Mouse (Mus musculus) liver, embryonic 13.5 days (tissue): ENCODE results near the gene Thumpd3. TPM values are rescaled to one million over a fixed set of nuclear protein-coding genes. Genes with fewer than 3 reads are reported as not detected.

Experiments
- ATAC-seq: fragments of 200-750 bp; cut with Nextera tagmentation; 2 replicates; pipeline ENCODE4 v1.8.0; 2017; ENCODE audit warnings: low read depth, mild to moderate bottlenecking, moderate number of reproducible peaks, moderate library complexity
- DNase-seq: peaks from one replicate; pipeline ENCODE4 v3.0.0; 2022
- H3K27ac ChIP-seq: fragments of 300-500 bp; sonication (generic); 2 replicates; pipeline ENCODE4 v1.5.1; 2015; ENCODE audit warnings: moderate library complexity, mild to moderate bottlenecking, inconsistent platforms
- H3K27me3 ChIP-seq: fragments of 300-500 bp; sonication (generic); 2 replicates; pipeline ENCODE4 v1.6.1; 2015; ENCODE audit warnings: mild to moderate bottlenecking, inconsistent platforms
- H3K36me3 ChIP-seq: fragments of 300-500 bp; sonication (generic); 2 replicates; pipeline ENCODE4 v1.6.1; 2015; ENCODE audit warnings: mild to moderate bottlenecking, inconsistent platforms
- H3K4me1 ChIP-seq: fragments of 300-500 bp; sonication (generic); replicated peaks from 2 replicates; pipeline ENCODE4 v1.6.1; 2015; ENCODE audit warnings: inconsistent platforms
- H3K4me2 ChIP-seq: fragments of 300-500 bp; sonication (generic); 2 replicates; pipeline ENCODE4 v1.6.1; 2015; ENCODE audit warnings: inconsistent platforms, mild to moderate bottlenecking, moderate library complexity
- H3K4me3 ChIP-seq: fragments of 300-500 bp; sonication (generic); replicated peaks from 2 replicates; pipeline ENCODE4 v1.5.1; 2015; ENCODE audit warnings: mild to moderate bottlenecking, inconsistent platforms
- H3K9ac ChIP-seq: fragments of 300-500 bp; sonication (generic); 2 replicates; pipeline ENCODE4 v1.6.1; 2015; ENCODE audit warnings: mild to moderate bottlenecking, inconsistent platforms
- H3K9me3 ChIP-seq: fragments of 300-500 bp; sonication (generic); replicated peaks from 2 replicates; pipeline ENCODE4 v1.6.1; 2016; ENCODE audit warnings: inconsistent platforms
- WGBS: fragments of 180-500 bp; shearing (Covaris S2); methylation state at CpG from one replicate; pipeline ENCODE4 v1.1.7; 2015; ENCODE audit not compliant: insufficient replicate concordance; 5-methylcytosine and 5-hydroxymethylcytosine counted together
- polyA plus RNA-seq: library from polyadenylated mRNA; unstranded; fragments of >200 nt; fragmentation: Nextera tagmentation; extraction: Ambion mirVana; gene quantifications from 2 replicates; pipeline ENCODE4 v1.2.1, GENCODE M21; 2015

Thumpd3 gene
- polyA plus RNA-seq, 1 experiment from 2014 or later: 43.8 TPM

GRCm38 (mm10) chr6:113018139-113018538 is 27.9 kb upstream of the Thumpd3 start:
- Histone ChIP-seq H3K27ac (no peak overlapping the region), H3K9ac (no peak overlapping the region), H3K4me3 (no peak overlapping the region), H3K4me2 (no peak overlapping the region), H3K4me1 (no peaks in the 10 kb centered on the region), H3K36me3 (no peaks in the 10 kb centered on the region), H3K27me3 (0 out of 2 replicates have a peak, but pooled peaks cover 2% of the 10 kb centered on the region), H3K9me3 (no peaks in the 10 kb centered on the region)
- no peak for DNase-seq
- ATAC-seq: no peak
- WGBS: 36% methylated on average over 6 of the region's 6 CpGs

GRCm38 (mm10) chr6:113024866-113025265 is 21.2 kb upstream of the Thumpd3 start:
- DNase-seq: no peak

GRCm38 (mm10) chr6:113025774-113026173 is 20.3 kb upstream of the Thumpd3 start:
- ATAC-seq (no peak), DNase-seq (no peak)
- Histone ChIP-seq H3K27ac (no peak overlapping the region), H3K4me1 (no peaks in the 10 kb centered on the region), H3K4me3 (no peak overlapping the region), H3K4me2 (no peak overlapping the region), H3K9me3 (no peaks in the 10 kb centered on the region), H3K9ac (no peak overlapping the region), H3K27me3 (peaks cover 4% of the 10 kb centered on the region; the same call in 1 of the 2 replicates), H3K36me3 (no peaks in the 10 kb centered on the region)
- WGBS: 67% methylated on average over 5 of the region's 5 CpGs

More at GRCm38 (mm10) chr6:113024866-113025265, 21.2 kb upstream of the Thumpd3 start:
- Histone ChIP-seq H3K36me3 (no peaks in the 10 kb centered on the region), H3K4me1 (no peaks in the 10 kb centered on the region), H3K27me3 (peaks cover 3% of the 10 kb centered on the region; the same call in 1 of the 2 replicates), H3K9ac (no peak overlapping the region), H3K4me3 (no peak overlapping the region), H3K4me2 (no peak overlapping the region), H3K27ac (no peak overlapping the region), H3K9me3 (no peaks in the 10 kb centered on the region)
- no peak for ATAC-seq
- WGBS: 55% methylated on average over 8 of the region's 8 CpGs

GRCm38 (mm10) chr6:113027446-113027845 is 18.6 kb upstream of the Thumpd3 start:
- ATAC-seq (no peak), DNase-seq (no peak)
- no peaks in the 10 kb centered on the region for H3K9me3 ChIP-seq
- H3K36me3 ChIP-seq: no peaks in the 10 kb centered on the region
- H3K4me1 ChIP-seq: no peaks in the 10 kb centered on the region
- H3K27ac ChIP-seq: no peak overlapping the region
- no peak overlapping the region for H3K4me2 ChIP-seq
- H3K4me3 ChIP-seq: no peak overlapping the region
- 25% methylated on average over 2 of the region's 2 CpGs for WGBS
- H3K9ac ChIP-seq: no peak overlapping the region
- peaks cover 4% of the 10 kb centered on the region; the same call in 1 of the 2 replicates for H3K27me3 ChIP-seq

GRCm38 (mm10) chr6:113029006-113029405 is 17.0 kb upstream of the Thumpd3 start:
- H3K9ac ChIP-seq: no peak overlapping the region
- no peak overlapping the region for H3K27ac ChIP-seq
- WGBS: 49% methylated on average over 3 of the region's 3 CpGs
- H3K27me3 ChIP-seq: peaks cover 4% of the 10 kb centered on the region; the same call in 1 of the 2 replicates
- H3K9me3 ChIP-seq: no peaks in the 10 kb centered on the region
- H3K4me3 ChIP-seq: no peak overlapping the region
- DNase-seq (no peak), ATAC-seq (no peak)
- H3K36me3 ChIP-seq: no peaks in the 10 kb centered on the region
- H3K4me2 ChIP-seq: no peak overlapping the region
- H3K4me1 ChIP-seq: no peaks in the 10 kb centered on the region

GRCm38 (mm10) chr6:113030553-113030952 is 15.5 kb upstream of the Thumpd3 start:
- ATAC-seq (no peak), DNase-seq (no peak)
- WGBS: 64% methylated on average over 3 of the region's 3 CpGs
- H3K36me3 ChIP-seq: no peaks in the 10 kb centered on the region
- H3K4me3 ChIP-seq: no peak overlapping the region
- no peaks in the 10 kb centered on the region for H3K9me3 ChIP-seq
- peaks cover 4% of the 10 kb centered on the region; the same call in 1 of the 2 replicates for H3K27me3 ChIP-seq
- H3K4me2 ChIP-seq: no peak overlapping the region
- no peaks in the 10 kb centered on the region for H3K4me1 ChIP-seq
- no peak overlapping the region for H3K27ac ChIP-seq
- H3K9ac ChIP-seq: no peak overlapping the region

- H3K27ac ChIP-seq: no peak overlapping the region
- H3K9ac ChIP-seq: no peak overlapping the region
- H3K9me3 ChIP-seq: no peaks in the 10 kb centered on the region
- H3K27me3 ChIP-seq: peaks cover 4% of the 10 kb centered on the region; the same call in 1 of the 2 replicates
- H3K4me3 ChIP-seq: no peak overlapping the region
- H3K4me1 ChIP-seq: no peaks in the 10 kb centered on the region
- 63% methylated on average over 10 of the region's 10 CpGs for WGBS
- DNase-seq (no peak), ATAC-seq (no peak)
- no peaks in the 10 kb centered on the region for H3K36me3 ChIP-seq
- no peak overlapping the region for H3K4me2 ChIP-seq
Observed at GRCm38 (mm10) chr6:113030970-113031660, 14.9 kb upstream of the Thumpd3 start.

- DNase-seq (no peak), ATAC-seq (no peak)
- H3K27ac ChIP-seq: no peak overlapping the region
- H3K4me3 ChIP-seq: no peak overlapping the region
- 50% methylated on average over 3 of the region's 3 CpGs for WGBS
- no peaks in the 10 kb centered on the region for H3K9me3 ChIP-seq
- H3K27me3 ChIP-seq: peaks cover 4% of the 10 kb centered on the region; the same call in 1 of the 2 replicates
- no peaks in the 10 kb centered on the region for H3K36me3 ChIP-seq
- no peak overlapping the region for H3K4me2 ChIP-seq
- H3K4me1 ChIP-seq: no peaks in the 10 kb centered on the region
- no peak overlapping the region for H3K9ac ChIP-seq
Observed at GRCm38 (mm10) chr6:113032121-113032520, 13.9 kb upstream of the Thumpd3 start.

- Histone ChIP-seq H3K4me1 (peaks cover 4% of the 10 kb centered on the region), H3K27ac (no peak overlapping the region), H3K9me3 (no peaks in the 10 kb centered on the region), H3K36me3 (no peaks in the 10 kb centered on the region), H3K9ac (no peak overlapping the region), H3K27me3 (peaks cover 4% of the 10 kb centered on the region; the same call in 1 of the 2 replicates), H3K4me2 (no peak overlapping the region), H3K4me3 (no peak overlapping the region)
- WGBS: 60% methylated on average over 2 of the region's 2 CpGs
- DNase-seq (no peak), ATAC-seq (no peak)
Observed at GRCm38 (mm10) chr6:113033185-113033584, 12.8 kb upstream of the Thumpd3 start.

GRCm38 (mm10) chr6:113034466-113034865 is 11.6 kb upstream of the Thumpd3 start:
- Histone ChIP-seq H3K9me3 (no peaks in the 10 kb centered on the region), H3K27ac (no peak overlapping the region), H3K27me3 (peaks cover 4% of the 10 kb centered on the region; the same call in 1 of the 2 replicates), H3K4me1 (peaks cover 10% of the 10 kb centered on the region), H3K36me3 (no peaks in the 10 kb centered on the region), H3K4me2 (no peak overlapping the region), H3K9ac (no peak overlapping the region), H3K4me3 (no peak overlapping the region)
- ATAC-seq: no peak
- no peak for DNase-seq
- WGBS: 76% methylated on average over 6 of the region's 6 CpGs

- DNase-seq (no peak), ATAC-seq (no peak)
- Histone ChIP-seq H3K4me1 (peaks cover 26% of the 10 kb centered on the region), H3K27ac (no peak overlapping the region), H3K27me3 (no peaks in the 10 kb centered on the region), H3K36me3 (no peaks in the 10 kb centered on the region), H3K9me3 (no peaks in the 10 kb centered on the region), H3K9ac (no peak overlapping the region), H3K4me2 (no peak overlapping the region), H3K4me3 (no peak overlapping the region)
- 55% methylated on average over 4 of the region's 4 CpGs for WGBS
Observed at GRCm38 (mm10) chr6:113036463-113037175, 9.4 kb upstream of the Thumpd3 start.
